Mouse (Mus musculus): ENCODE data around the gene Klhl29.
"Not testable (repeated sequence)": the region's sequence is repeated elsewhere in the genome, so short reads cannot be mapped to it uniquely, and the experiment has no call there.

Gene Klhl29

GRCm38 (mm10) chr12:5358497-5358896, 17.0 kb downstream of the Klhl29 start:
- DNase-seq (ENCODE audit: low spot score): no peak

DNA sequence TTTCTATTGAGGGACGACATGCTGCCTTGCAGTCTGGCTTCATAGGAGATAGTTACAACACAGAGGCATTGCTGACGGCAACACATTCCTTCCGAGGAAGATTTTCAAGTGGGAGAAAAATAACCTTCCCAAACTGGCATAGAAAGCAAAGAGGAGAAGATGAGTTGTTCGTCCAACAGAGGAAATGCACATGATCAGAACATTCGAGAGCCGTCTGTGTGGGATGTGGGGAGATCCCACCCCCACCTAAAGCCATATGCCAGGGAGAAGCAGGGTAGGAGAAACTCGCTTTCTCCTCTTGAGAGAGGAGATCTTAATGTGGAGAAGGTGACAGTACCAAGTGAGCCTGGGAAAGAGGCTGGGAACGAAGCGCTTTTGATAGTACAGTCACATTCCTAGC, 22.1 kb downstream of the Klhl29 start:
- no peak for DNase-seq (ENCODE audit: low spot score)

- no peak for DNase-seq (ENCODE audit: low spot score)
These were observed 22.7 kb downstream of the Klhl29 start for GRCm38 (mm10) chr12:5352771-5353170.

- peak; percentile 26 for DNase-seq (ENCODE audit: low spot score)
These were observed 24.8 kb downstream of the Klhl29 start for GRCm38 (mm10) chr12:5350491-5351285.

GRCm38 (mm10) chr12:5345088-5345487, 30.4 kb downstream of the Klhl29 start:
- DNase-seq (ENCODE audit: low spot score): no peak

DNA sequence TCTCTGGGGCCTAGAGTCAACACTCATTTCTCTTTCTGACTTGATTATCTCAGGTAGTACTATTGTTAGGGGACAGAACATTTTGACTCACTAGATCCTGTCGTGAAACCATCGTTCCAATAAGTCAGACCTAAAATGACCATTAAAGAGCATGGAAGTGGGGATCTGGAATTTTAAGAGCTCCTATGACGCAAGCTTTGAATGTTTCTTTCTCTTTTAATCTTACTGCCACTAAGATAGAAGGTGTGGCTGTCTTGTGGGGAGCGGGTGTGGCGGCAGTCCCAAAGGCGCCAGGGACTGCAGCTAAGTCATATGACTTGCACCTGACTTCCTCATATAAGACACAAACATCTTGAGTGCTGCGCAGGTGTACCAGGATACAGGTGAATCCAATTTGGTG, 31.0 kb downstream of the Klhl29 start:
- not testable (repeated sequence) for DNase-seq (ENCODE audit: low spot score)

DNA sequence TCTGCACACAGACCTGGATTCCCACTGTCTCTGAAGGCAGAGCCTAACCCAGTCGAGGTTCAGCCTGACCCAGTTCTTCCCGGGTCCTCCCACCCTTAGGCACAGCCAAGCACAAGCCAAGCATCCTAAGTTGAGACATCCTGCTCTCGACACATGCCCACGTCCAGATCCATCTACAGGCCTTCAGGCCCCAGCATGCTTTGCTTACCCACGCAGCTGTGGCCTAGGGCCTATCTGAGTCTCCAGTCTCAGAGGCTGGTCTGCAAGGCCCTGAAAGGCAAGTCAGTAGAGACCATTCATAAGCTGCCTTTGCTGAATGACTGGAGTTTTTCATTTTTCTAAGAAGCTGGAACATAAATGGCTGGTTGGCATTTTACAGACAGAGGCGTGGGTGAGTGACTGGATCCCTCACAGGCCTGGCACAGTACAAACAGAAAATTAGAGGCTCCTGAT, 35.3 kb downstream of the Klhl29 start:
- DNase-seq (ENCODE audit: low spot score): no peak

- DNase-seq (ENCODE audit: low spot score): no peak
These were observed 38.4 kb downstream of the Klhl29 start for GRCm38 (mm10) chr12:5336927-5337712.

GRCm38 (mm10) chr12:5336331-5336730, 39.2 kb downstream of the Klhl29 start:
- DNase-seq (ENCODE audit: low spot score): no peak

DNA sequence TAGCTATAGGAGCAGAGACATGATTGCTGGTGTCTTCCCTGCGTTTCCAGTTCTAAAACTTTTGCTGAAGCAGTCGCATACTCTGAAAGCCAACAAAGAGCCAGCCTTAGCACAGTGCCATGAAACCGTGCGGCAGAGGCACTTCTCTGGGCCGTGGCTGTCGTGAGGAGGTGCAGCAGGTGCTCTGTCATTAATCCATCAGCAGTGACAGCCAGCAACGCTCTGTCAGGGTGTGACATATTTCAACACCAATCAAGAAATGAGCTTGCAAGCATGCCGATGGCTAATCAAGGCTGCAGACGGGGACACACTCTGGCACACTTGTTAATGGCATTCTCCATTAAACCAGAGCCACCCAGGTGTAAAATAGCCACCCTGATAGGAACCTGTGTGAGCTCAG, 40.5 kb downstream of the Klhl29 start:
- DNase-seq (ENCODE audit: low spot score): no peak

DNA sequence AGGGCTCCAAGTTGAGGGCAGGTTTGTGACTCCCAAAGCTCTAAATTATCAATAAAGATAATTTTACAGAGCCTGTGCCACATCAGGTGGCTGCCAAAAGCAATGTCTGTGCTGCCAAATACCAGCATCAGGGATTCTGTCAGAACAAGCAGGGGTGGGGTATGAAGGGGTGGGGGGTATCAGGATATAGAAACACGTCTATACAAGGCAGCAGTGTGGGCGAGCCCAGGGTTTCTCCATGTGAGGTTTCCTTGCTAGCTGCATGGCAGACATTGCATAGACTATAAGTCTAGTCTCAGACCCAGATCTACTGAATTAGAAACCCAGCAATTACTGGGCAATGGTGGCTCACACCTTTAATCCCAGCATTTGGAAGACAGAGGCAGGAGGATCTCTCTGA, 41.3 kb downstream of the Klhl29 start:
- no peak for DNase-seq (ENCODE audit: low spot score)

- DNase-seq (ENCODE audit: low spot score): no peak
These were observed 43.5 kb downstream of the Klhl29 start for GRCm38 (mm10) chr12:5331810-5332484.

DNA sequence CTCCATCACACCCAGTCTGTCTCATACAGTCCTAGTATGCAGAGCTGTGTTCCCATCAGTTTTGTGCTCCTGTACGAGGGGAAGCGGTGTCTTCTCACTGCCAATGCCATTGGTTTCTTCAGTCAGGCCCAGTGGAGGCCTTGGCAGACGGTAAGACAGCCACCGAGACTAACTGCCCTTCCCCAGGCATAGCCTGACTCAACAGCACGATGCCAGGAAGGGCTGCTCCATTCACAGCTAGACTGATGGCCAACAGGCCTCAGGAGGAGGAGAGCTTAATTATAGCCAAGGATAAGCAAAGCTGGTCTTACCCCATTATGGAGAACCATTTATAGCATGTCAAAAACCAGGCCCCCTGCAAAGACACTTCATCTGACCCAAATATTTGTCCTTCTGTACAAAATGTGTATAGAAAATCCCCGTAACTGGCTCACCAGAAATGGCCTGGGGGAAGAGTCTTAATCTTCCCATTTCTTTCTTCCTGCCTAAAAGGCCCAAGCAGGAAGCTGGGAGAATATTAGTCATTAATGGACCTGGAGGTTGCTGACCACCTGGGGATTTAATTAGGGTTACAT, 44.9 kb downstream of the Klhl29 start:
- no peak for DNase-seq (ENCODE audit: low spot score)

DNA sequence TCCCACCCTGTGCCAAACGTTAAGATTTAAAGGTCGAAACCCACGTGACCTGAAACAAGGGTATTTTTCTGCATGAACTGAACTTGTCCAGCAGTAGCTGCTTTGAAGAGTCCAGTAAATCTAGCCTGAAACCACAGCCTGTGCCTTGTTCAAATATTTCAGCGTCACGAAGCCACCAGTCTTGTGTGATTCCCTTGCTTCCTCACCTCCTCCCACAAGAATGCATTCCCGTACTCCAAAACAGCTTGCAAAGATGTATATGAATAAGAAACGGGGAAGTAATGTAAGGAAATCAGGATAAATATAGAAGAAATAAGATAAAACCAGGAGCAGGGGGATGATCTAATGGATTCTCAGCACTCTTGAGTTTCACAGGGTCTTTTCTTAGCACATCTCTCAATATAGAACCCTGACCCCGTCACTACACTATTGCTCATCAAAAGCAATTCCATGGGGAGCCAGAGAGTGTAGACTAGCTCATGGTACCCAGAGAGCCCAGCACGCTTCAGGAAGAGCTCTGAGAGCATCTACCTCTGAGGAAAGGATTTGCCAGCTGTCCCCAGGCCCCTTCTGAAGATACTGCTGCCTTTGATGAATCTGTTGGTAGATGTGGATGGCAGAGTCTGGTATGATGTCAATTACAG, 52.9 kb downstream of the Klhl29 start:
- no peak for DNase-seq (ENCODE audit: low spot score)

GRCm38 (mm10) chr12:5321017-5321416, 54.5 kb downstream of the Klhl29 start:
- DNase-seq (ENCODE audit: low spot score): no peak

- no peak for DNase-seq (ENCODE audit: low spot score)
These were observed 56.0 kb downstream of the Klhl29 start for GRCm38 (mm10) chr12:5319359-5319973.

DNA sequence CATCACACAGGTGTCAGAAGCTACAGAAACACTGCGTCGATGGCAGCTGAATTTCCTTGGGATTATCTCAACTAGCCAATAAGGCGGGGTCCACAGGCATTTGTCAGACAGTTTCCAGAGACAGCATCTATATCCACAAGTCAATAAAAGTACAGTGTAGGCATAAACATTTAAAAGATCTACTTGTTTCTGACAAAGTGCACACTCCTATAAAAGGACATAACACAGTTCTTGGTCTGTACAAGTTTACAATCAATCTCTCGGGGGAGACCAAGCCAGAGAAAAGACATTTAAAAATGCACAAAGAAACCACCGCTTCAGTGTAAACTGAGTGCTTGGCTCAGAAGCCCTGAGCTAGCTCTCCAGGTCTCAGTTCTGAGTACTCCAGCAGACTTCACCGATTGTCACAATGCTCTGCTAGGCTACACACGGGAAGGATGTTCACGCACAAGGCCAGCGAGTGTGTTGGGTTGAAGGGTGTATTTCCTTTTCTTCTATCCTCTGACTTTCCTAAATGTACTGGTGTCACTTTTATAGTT, 59.4 kb downstream of the Klhl29 start:
- no peak for DNase-seq (ENCODE audit: low spot score)

GRCm38 (mm10) chr12:5307923-5308322, 67.6 kb downstream of the Klhl29 start:
- DNase-seq (ENCODE audit: low spot score): no peak

DNA sequence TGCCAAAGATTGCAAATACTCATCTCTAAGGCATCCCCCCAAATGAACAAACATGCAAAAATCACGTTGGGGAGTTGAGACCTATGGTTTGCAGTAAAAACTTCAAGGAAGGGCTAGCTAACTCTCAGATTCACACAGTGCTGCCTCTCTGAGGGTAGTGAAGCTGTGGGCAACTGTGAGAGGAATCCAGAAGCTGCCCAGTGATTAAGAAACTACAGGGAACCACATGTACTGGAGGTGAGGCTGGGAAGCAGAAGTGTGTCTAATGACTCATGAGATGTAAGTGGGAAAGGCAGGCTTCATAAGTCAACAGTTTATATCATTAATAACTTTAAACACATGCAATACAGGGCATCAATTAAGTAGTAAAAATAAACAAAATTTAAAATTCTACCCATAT, 70.0 kb downstream of the Klhl29 start:
- DNase-seq (ENCODE audit: low spot score): no peak

DNA sequence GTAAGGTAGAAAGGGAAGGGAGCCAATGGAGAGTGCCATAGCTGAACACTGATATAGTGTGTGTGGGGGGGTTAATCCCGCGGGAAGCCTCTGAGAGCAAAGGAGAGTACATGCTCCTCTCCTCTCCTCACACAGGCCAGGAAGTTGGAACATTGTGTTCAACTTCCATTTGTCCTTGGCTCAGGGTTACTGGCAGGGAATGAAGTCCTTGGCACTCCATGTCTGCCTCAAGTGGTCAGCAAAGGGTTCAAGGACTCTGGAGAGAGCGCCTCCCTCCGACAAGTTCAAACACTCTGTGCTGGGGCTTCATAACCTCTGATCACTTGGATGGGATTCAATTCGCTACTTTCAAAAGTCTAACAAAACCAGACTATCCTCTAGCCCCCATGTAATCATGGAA, 71.6 kb downstream of the Klhl29 start:
- peak; percentile 75 for DNase-seq (ENCODE audit: low spot score)

GRCm38 (mm10) chr12:5303100-5303499, 72.4 kb downstream of the Klhl29 start:
- DNase-seq (ENCODE audit: low spot score): no peak

All from testis, postnatal 10 days (tissue).